Mouse (Mus musculus): Measurements from ENCODE around the gene Pitpnm2.

The Pitpnm2 gene

GRCm38 (mm10) chr5:124247986-124248626, 1.5 kb downstream of the Pitpnm2 start:
- DNase-seq (ENCODE audit: low spot score in 2 of 2) = no peak

- DNase-seq (ENCODE audit: low spot score in 2 of 2) = no peak
Observed at GRCm38 (mm10) chr5:124247296-124247695, 2.3 kb downstream of the Pitpnm2 start.

- DNase-seq (ENCODE audit: low spot score in 2 of 2) = no peak
Observed at GRCm38 (mm10) chr5:124244885-124245284, 4.7 kb downstream of the Pitpnm2 start.

- DNase-seq (ENCODE audit: low spot score in 2 of 2) = no peak
Observed at GRCm38 (mm10) chr5:124244449-124244848, 5.1 kb downstream of the Pitpnm2 start.

- no peak for DNase-seq (ENCODE audit: low spot score in 2 of 2)
Observed at GRCm38 (mm10) chr5:124243236-124243901, 6.2 kb downstream of the Pitpnm2 start.

- DNase-seq (ENCODE audit: low spot score in 2 of 2) = no peak
Observed at GRCm38 (mm10) chr5:124241686-124242444, 7.7 kb downstream of the Pitpnm2 start.

- no peak for DNase-seq (ENCODE audit: low spot score in 2 of 2)
Observed at GRCm38 (mm10) chr5:124240841-124241685, 8.5 kb downstream of the Pitpnm2 start.

- no peak for DNase-seq (ENCODE audit: low spot score in 2 of 2)
Observed at GRCm38 (mm10) chr5:124236180-124236579, 13.4 kb downstream of the Pitpnm2 start.

GRCm38 (mm10) chr5:124234778-124235177, 14.8 kb downstream of the Pitpnm2 start:
- DNase-seq (ENCODE audit: low spot score in 2 of 2) = no peak

GRCm38 (mm10) chr5:124233874-124234661, 15.5 kb downstream of the Pitpnm2 start:
- no peak for DNase-seq (ENCODE audit: low spot score in 2 of 2)

- DNase-seq (ENCODE audit: low spot score in 2 of 2) = no peak
Observed at GRCm38 (mm10) chr5:124233144-124233465, 16.5 kb downstream of the Pitpnm2 start.

- DNase-seq (ENCODE audit: low spot score in 2 of 2) = no peak
Observed at GRCm38 (mm10) chr5:124232360-124233143, 17.0 kb downstream of the Pitpnm2 start.

GRCm38 (mm10) chr5:124230461-124230860, 19.1 kb downstream of the Pitpnm2 start:
- no peak for DNase-seq (ENCODE audit: low spot score in 2 of 2)

GRCm38 (mm10) chr5:124227193-124227592, 22.4 kb downstream of the Pitpnm2 start:
- DNase-seq (ENCODE audit: low spot score in 2 of 2) = no peak

GRCm38 (mm10) chr5:124226494-124226893, 23.1 kb downstream of the Pitpnm2 start:
- DNase-seq (ENCODE audit: low spot score in 2 of 2) = no peak

- no peak for DNase-seq (ENCODE audit: low spot score in 2 of 2)
Observed at GRCm38 (mm10) chr5:124225891-124226290, 23.7 kb downstream of the Pitpnm2 start.

- DNase-seq (ENCODE audit: low spot score in 2 of 2) = no peak
Observed at GRCm38 (mm10) chr5:124224321-124225092, 25.1 kb downstream of the Pitpnm2 start.

GRCm38 (mm10) chr5:124223574-124223973, 26.0 kb downstream of the Pitpnm2 start:
- DNase-seq (ENCODE audit: low spot score in 2 of 2) = no peak

GRCm38 (mm10) chr5:124222696-124223095, 26.9 kb downstream of the Pitpnm2 start:
- no peak for DNase-seq (ENCODE audit: low spot score in 2 of 2)

- DNase-seq (ENCODE audit: low spot score in 2 of 2) = no peak
Observed at GRCm38 (mm10) chr5:124221736-124222040, 27.9 kb downstream of the Pitpnm2 start.

Data from spleen, postnatal 14 days (tissue).